Mouse (Mus musculus) kidney, adult 2 months (tissue): Measurements from ENCODE around the gene Cyp46a1.

ENCODE experiments used
- CTCF ChIP-seq: fragments of 200-500 bp; conservative IDR thresholded peaks from 2 replicates; pipeline ENCODE4 v1.5.1; 2011; ENCODE audit warnings: low read depth, mild to moderate bottlenecking, control low read depth, low read length, moderate library complexity, mixed read lengths; ENCODE audit not compliant: insufficient read depth, insufficient read length
- POLR2A ChIP-seq: fragments of 200-500 bp; IDR thresholded peaks from one replicate; pipeline ENCODE4 v1.6.1; 2011; ENCODE audit warnings: low read depth, low read length, control low read depth

- TF ChIP-seq POLR2A: no peak
- no peak for TF ChIP-seq CTCF
Measured at GRCm38 (mm10) chr12:108285225-108286011, 48.8 kb upstream of the Cyp46a1 start.
